Mouse (Mus musculus) thymus, adult 18-20 months (tissue): ENCODE measurements at regions not wholly inside any gene's neighbourhood (a gene's known extent, or its start where the extent isn't known, plus 50 kb on each side); places are given as distances from the start of the nearest gene placed in this dataset.

ENCODE experiments used
- DNase-seq, 2 experiments: peaks; one replicate each; pipeline ENCODE4 v3.0.0; 2022; ENCODE audit warnings: mixed read lengths in 2 of 2

DNA sequence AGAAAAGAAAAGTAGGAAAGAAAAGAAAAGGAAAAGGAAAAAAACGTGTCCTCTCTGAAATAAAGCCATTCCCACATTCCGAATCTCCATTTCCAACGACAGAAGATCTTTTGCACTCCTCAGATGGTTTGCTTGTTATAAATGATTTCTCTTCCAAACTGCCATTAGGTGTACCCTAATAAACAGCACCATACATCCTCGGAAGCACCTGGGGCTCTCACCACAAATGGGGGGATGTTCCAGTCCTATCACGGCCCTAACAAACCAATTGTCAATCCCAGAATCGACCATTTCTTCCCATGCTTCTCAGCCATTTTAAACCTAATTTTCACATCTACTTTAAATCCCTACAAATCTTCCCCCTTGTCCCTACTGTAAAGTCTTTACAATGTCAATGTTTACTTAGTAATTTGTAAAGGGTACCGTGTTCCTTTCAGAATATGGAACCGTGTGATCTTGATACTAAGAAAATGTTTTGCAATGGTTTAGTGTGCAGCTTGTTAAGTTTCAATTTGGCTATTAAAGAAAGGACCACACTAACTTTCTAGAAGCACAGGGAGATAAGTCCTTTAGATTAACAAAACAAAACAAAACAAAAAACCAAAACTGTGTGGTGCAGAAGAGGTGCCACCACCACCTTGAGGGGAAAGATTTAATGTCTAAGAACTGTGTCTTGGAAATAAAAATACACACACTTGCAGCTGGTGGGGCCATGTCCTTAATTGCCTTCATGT is 66.6 kb upstream of the Chd2 start:
- DNase-seq: no peak

DNA sequence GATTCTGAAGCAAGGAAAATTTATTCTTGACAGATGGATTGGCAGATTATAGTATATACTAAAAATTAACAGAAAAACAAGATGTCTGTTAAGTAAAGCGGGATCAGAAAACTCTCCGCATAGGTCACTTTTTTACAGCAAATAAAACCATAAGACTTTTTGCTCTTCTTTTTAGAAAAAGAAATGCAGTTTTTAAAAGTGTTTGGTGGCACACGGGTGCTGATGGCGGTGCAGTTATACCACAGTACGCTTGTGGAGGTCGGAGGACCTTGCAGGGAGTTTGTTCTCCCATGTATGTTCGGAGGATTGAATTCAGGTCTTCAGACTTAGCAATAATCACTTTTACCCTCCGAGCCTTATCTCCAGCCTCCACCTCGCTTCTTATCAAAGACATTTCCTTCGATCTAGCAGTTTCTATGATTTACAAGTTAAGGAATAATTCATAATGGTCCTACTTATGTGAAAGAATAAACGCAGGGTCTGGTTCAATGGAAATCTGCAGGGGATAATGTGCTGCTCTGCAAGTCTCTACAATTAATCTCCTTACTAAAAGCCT is 65.9 kb upstream of the Chd2 start:
- no peak for DNase-seq

DNA sequence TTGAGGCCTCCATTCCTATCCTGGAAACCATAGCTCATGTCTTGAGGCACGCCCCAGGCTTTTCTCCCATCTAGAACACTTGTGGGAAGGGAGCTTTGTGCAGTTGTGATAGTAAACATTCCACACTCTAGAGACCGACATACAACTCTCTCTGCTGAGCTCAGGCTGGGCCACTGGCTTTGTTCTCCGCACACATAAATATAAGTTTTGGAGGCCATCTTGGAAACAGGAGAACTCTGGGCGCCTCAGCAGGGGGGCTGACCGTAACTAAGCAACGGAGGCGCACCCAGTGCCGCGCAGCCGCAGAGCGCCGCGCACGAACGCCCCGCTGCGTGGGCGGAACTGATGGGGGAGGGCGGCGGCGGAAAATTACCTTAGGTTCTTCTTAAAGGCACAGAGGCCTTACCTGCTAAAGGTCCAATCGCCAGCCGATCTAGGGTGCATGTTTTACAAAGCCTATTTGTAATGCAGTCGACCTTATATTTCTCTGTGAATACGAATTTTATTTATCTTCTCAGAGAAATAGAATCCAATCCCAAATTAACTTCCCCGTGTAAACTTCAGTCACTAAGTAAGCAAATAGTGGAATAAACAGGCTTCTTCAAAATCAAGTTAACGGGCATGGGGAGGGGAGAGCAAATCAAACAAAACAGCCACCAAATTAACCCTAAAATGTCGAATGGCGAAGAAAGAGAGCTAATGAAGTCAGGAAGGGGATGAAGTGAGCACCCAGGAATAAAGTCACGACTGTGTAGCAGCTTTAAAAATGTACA is 65.2 kb upstream of the Chd2 start:
- DNase-seq: peak; percentile 93 to 96

DNA sequence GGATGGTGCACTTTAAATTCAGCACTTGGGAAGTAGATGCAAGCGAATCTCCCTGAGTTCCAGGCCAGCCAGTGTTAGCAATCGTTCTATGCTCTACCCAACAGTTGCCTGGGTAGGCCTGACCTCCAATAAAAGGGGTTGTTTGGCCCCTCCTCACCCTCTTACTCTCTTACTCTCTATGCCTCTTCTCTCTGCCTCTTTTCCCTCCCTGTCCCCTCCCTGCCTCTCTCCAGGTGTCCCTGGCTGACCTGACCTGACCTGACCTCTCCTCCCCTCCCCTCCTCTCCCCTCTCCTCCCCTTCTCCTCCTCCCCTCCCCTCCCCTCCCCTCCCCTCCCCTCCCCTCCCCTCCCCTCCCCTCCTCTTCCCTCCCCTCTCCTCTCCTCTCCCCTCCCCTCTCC is 63.0 kb upstream of the Chd2 start:
- DNase-seq: no peak

DNA sequence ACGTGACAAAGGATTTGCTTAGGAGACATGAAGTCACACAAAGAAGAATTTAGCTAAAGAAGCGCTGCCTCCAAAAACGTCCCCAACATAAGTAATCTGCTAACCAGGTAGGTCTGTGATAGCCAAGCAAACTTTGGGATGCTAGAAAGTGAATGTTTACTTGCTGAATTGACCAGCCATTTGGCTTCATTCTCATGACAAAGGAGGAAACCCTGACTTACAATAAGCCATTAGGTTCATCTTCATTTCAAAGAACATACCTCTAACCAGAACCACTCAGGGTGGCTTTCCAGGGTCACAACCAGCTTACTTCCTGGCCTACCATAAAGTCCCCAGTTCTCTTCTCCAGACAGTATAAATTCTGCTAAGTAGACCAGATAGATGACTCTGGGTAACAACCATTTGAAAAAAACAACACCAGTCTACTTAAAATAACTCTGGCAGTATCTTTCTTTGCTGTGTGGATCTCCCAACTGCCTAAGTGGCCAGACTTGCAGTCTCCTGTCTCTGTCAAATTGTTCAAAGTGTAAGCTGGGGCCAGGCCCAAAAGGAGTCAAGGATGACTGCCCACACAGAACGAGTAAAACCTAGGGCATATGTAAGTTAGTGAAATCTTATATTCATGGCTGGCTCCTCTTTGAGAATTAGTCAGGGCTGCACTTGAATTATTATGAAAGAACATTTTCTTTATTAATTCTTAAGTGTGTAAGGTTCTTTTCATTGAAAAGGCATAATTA is 61.4 kb upstream of the Chd2 start:
- no peak for DNase-seq

DNA sequence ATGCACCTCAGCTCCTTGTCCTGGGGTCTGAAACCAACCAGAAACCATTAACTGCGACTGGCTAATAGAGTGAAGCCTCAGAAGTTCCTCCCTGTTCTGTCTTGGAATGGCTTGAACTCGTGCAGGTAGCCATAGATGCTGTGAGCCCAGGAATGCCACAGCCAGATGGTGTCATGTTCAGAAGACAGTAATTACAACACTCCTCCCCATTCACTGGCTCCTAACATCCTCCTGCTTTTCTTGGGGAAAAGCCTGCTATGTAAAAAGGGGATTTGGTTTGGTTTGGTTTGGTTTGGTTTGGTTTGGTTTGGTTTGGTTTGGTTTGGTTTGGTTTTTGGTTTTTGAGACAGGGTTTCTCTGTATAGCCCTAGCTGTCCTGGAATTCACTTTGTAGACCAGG is 59.7 kb upstream of the Chd2 start:
- no peak for DNase-seq

DNA sequence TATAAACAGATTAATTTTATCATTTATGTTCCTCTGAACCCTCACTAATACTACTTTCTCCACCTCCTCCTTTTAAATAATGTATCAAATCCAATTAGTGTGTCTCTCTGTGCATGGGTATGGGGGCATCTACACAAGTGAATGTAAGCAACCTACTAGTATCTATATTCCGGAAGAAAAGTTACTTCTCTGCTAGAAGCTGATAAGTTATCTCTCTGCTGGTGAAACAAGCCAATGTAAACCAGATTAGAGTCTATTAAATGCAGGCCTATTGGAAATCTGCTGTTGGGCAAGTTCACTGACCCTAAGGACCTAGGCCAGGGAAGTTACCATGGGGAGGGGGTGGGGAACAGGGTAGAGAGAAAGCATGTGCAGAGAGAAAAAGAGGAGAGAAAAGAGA is 59.1 kb upstream of the Chd2 start:
- DNase-seq: no peak

DNA sequence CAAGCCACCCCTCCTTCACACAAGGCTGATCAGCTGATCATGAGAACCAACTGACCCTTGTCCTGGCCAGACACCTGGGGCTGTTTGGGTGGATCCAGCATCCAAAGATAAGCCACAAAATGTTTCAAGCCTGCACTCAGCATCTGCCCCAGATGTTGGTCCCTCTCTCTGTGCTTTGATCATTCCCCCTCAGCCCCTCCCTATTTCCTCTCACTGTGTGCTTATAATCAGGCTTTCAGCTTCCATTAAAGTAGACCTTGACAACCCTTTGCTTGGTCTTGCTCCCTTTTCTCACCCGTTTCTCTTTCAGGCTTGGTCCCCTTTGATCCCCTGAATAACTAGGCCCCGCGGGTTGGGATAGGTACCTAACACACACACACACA is 58.4 kb upstream of the Chd2 start:
- DNase-seq: peak in 1 of 2 experiments; percentile 61

DNA sequence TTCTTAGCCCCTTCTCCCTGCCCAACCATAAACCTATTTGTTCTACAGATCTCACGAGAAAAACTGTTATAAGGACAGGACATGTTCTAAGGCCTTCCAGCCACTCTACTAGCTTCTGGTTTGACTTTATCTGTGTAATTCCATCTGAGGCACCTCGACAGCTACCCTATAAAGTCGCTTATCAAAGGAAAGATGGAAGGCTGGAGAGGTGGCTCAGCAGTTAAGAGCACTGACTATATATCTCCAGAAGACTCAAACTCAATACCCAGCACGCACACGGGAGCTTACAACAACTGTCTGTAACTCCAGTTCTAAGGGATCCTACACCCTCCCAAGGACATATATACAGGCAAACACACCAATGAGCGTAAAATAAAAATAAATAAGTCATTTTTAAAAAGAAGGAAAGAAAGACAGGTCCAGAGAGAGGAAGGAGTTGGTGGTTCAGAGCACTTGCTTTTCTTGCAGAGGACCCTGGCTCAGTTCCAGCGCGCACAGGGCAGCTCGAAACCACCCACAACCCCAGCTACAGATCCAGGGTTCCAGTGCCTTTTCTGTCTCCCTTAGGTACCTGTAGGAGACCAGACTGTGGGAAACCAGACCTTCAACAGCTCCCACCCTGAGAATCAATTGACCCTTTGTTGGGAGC is 57.8 kb upstream of the Chd2 start:
- DNase-seq: no peak

DNA sequence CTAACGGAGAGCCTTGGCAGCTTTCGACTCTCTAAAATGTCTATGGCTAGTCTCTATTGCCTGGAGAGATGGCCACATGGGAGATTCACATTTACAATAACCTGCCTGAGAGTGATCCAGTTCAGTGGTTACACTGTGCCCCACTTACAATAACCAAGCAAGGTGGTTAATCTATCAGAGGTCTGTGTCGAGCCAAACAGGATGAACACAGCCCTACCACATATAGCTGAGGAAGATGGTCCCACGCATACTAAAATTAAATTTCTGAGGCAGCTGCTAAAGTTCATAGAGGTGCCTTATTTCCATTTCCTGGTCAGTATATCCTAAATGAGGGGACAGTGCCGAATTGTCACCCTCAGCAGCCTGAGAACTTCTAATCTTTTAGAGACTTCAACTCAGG is 56.3 kb upstream of the Chd2 start:
- no peak for DNase-seq

DNA sequence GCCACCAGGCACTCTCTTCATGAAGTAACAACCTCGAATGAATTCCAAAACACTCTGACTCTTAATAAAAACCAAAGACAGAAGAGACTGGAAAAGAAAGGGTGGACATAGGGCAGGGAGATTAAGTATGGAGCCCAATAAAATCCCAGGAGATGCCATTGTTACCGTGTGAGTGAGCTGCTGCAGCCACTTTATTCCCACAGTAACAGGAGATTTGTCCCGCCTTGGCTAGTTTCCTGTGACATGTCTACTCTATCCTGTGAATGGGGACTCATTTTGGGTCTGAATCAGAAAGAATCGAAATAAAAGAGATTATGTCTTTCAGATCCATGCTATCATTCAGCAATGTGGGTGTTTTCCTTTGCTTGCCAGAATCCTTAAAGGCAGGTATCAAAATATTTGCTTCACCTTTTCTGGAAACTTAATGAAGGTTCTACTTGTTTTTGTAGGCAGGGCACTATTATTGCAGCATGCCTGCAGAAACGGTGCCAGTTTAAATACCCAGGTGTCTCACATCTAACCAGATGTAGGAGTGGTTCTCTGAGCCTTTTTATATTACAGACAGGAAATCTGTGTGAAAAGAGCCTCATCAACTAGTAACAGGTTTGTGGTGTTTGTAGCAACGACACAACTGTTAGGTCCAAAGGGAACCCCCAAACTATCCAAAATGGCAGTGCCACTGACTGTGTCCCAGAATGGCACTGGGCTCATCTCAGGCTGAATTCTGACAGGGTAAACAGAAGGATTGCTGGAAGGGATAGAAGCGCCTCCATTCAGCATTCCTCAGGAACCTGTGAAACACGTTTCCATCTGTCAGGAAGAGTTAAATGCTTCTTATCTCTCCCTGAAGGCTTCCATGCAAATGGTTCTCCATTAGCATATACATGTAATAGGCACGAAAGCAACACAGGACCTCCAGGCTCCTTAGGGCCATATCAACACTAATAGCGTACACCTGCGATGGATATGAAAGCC is 55.5 kb upstream of the Chd2 start:
- DNase-seq: no peak

DNA sequence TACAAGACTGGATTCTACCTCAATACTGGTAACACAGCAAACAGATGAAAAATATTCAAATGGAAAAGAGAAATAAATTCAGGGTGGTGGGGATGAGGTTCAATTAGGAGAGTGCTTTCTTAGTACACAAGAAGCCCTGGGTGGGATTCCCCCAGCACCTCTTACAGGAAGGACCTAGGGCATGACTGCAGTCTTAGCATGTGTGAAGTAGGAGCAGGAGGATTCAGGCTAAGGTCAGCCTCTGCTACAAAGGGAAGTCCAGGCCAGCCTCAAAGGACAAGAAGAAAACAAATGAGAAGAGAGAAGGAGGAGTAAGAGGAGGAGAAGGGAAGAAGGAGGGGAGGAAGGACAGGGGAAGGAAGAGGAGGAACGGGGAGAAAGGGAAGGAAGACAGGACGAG is 54.8 kb upstream of the Chd2 start:
- DNase-seq: no peak

DNA sequence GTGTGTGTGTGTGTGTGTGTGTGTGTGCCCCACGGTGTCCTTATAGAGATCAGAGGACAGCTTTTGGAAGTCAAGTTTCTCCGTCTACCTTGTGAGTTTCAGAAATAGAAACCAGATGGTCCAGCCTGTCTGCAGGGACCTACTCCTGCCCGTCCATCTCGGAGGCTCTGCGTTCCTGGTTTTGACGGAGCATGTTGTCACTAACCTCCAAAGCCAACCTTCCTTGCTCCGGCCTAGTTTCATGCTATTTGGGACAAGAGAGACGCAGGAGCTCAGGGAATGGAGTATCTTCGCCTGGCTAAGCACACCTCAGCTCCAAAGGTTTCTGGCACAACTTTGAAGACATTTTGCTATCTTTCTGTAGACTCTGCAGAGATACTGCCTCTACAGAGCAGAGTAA is 54.2 kb upstream of the Chd2 start:
- no peak for DNase-seq

DNA sequence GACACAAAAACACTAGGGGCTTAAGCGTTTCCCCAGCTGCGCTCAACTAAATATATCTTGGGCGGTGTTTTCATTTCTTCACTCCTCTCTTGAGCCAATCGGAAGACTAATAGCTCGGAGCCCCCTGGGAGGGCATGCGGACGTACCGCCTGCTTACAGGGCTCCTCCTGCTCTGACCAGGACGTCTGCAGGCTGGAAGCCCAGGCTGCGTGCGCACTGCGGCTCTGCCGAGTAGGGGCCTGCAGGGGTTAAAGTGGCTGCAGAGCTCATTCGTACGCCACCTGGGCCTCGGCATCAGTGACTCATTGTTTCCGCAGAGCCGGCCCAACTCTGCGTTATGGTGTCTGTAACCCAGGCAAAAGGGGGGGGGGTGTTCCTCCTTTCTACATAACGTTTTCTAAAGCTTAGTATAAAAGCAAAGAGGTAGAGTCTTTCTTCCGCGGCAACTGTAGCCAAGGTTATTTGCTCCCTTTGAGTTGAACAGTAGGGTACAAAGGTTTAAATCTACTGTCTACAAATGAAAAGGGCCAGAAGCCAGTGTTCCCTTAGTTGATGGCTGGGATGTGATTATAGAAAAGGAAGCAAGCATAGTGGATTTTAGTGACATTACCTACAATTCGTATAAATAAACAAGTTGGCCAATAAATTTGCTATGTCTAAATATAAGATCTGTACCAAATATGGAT is 53.7 kb upstream of the Chd2 start:
- DNase-seq: peak; percentile 86 to 92

DNA sequence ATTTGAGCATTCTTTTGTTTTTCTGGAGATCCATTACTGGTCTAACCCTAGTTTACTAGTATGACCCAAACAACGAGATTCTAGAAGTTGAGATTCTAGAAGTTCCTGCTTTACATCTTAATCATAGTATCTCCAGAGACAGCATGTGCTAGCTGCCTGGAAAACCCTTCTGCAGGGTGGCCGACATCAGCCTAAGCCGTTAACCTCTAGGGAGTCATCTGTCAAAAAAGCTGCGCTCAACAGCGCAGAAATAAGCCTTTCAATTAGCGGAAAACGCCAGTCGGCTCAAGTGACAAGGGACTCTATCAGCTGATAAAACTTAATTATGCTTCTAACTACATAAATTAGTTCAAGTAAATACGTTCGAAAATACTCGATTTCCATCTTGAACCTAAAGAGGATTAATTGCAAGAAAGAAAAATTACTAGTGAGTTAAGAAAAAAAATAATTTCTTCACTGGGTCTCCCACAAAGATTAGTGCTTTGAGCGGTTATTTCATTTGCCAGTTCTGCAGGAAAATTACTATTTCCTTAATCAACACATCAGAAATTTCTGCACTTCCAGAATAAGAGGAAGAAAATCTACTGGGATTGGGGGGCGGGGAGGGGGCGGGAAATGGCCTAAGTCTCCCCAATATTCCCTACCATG is 53.0 kb upstream of the Chd2 start:
- no peak for DNase-seq

DNA sequence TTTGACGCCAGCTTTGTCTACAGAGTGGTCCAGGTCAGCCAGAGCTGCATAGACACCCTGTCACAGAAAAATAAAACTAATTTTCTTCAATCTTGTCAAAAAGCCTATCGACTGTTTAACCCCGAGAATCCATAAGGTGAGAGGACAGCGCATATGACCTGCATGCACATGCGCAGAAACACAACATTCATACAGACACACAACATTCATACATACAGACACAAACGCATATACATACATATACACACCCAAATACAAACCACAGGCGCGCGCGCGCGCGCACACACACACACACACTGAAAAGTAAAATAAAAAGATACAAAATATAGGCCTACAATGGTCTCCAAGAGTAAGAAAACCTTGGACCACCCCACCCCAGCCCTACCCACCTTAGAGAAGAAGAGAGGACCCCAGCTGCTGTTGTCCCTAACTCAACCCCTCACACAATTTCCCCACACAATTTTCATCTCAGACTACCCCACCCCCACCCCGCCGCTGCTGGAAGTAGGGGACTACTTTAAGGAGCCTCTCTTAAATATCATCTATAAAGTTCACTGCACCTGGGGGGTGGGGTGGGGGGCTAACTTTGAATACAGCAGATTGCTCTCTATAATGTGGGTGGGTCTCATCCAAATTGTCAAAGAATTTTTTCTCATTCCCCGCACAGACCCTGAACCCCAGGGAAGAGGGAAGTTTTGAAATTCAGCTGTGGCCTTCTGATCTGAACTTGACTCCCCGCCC is 52.2 kb upstream of the Chd2 start:
- DNase-seq: no peak

DNA sequence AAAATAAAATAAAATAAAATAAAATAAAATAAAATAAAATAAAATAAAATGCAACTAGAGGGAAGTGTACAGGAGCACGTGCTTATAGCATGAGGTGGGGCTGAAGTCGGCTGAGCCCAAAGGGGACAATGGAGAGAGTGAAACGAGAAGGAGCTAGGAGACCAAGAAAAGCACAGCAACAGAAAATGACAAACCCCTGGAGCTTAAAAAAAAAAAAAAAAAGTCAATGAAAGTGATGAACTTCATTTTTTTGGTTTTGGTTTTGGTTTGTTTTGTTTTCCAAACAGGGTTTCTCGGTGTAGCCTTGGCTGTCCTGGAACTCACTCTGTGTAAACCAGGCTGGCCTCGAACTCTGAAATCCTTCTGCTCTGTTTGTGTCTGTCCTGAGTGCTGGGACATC is 51.2 kb upstream of the Chd2 start:
- no peak for DNase-seq
